Mouse (Mus musculus): ENCODE measurements around the gene Abhd17b.

Abhd17b gene

GRCm38 (mm10) chr19:21731887-21732286 lies 78.9 kb downstream of the Abhd17b start:
- no peak for DNase-seq (ENCODE audit: low read depth in 1 of 2, low spot score in 2 of 2)

DNA sequence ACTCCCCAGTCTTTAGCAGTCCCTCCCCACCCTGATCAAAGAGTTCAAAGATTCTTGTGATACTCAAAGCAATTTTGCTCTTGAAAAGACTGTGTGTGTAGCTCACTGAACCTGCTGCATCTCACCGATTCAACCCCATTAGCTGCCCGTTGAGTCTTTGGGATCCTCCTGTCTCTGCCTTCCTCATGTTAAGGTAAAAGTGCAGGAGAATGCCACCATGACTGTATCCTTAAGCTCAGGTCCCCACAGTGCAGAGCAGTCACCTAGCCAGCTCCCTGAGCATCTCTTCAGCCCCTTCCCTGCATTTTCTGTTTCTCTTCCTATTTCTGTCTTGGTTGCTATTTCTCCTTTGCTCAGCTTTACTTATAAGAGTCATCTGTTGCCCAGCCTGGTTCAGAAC lies 80.2 kb downstream of the Abhd17b start:
- no peak for DNase-seq (ENCODE audit: low read depth in 1 of 2, low spot score in 2 of 2)

- DNase-seq (ENCODE audit: low read depth in 1 of 2, low spot score in 2 of 2), result no peak
Observed at GRCm38 (mm10) chr19:21734112-21734511, 81.1 kb downstream of the Abhd17b start.
